Mouse (Mus musculus) liver, adult 2 months (tissue): ENCODE measurements around the gene Txlng.

Experiments
- CTCF ChIP-seq: fragments of 200-500 bp; IDR thresholded peaks from 2 replicates; pipeline ENCODE4 v1.5.1; 2011; ENCODE audit warnings: low read depth, low read length, control low read depth
- POLR2A ChIP-seq: fragments of 200-500 bp; IDR thresholded peaks from 2 replicates; pipeline ENCODE4 v1.6.1; 2011; ENCODE audit warnings: low read length, control low read depth; ENCODE audit not compliant: insufficient read depth; ENCODE audit errors: extremely low read depth

DNA sequence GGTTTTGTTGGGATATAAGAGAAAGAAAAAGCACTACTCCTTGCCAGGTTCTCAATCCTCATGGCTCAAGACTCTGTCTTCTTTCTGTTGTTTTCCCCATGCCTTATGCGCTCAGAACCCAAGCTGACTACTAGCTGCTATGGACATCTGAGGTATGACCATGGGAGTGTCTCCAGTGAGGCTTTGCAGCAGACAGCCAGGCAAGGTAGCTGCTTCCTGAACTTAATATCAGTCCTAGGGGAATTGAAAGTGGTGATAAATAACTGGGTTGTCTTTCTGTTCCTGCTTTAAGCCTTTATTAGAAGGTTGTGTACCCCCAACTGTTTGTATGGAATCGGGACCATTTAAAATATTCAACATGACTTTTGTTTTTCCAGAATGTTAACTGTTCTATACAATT, 76.8 kb downstream of the Txlng start:
- TF ChIP-seq CTCF, result no peak
- no peak for TF ChIP-seq POLR2A
